ENCODE assay signal across 8 mouse cellular contexts in genomic region chr13:55327169-55327568, GRCm38 (mm10). TPM values are rescaled to one million over a fixed set of nuclear protein-coding genes. Genes with fewer than 3 reads are reported as not detected.
DNase-seq lines count a peak whose midpoint lies in the region; ATAC-seq and TF ChIP-seq lines count a peak whose summit lies in the region.

No protein-coding gene starts in this region.

- 49% methylated on average over 4 of the region's 4 CpGs for WGBS in kidney, postnatal 0 days
- 66% methylated on average over 4 of the region's 4 CpGs for WGBS in forebrain, embryonic 16.5 days
- WGBS in midbrain, embryonic 14.5 days, result 58% methylated on average over 4 of the region's 4 CpGs

- peaks cover 18% of the 10 kb centered on the region for H3K4me1 ChIP-seq in kidney, postnatal 0 days (replicated peaks; ENCODE audit: insufficient read depth, low read length)
- peaks cover 50% of the 10 kb centered on the region for H3K4me1 ChIP-seq in forebrain, embryonic 16.5 days (replicated peaks; ENCODE audit: control insufficient read depth, insufficient read depth, low read length)
- H3K4me1 ChIP-seq in midbrain, embryonic 14.5 days (ENCODE audit: control insufficient read depth, insufficient read depth, low read length), result peaks cover 31% of the 10 kb centered on the region

- peaks cover 26% of the 10 kb centered on the region for H3K36me3 ChIP-seq in kidney, postnatal 0 days (ENCODE audit: insufficient read depth, low read length)
- H3K36me3 ChIP-seq in forebrain, embryonic 16.5 days (ENCODE audit: control insufficient read depth, insufficient read depth), result peaks cover 15% of the 10 kb centered on the region
- peaks cover 31% of the 10 kb centered on the region for H3K36me3 ChIP-seq in midbrain, embryonic 14.5 days (ENCODE audit: control insufficient read depth, insufficient read depth, low read length)

- no peak for ATAC-seq in kidney, postnatal 0 days (replicated peaks; ENCODE audit: low FRiP score, low read depth)
- peak; percentile 4 for ATAC-seq in activated CD4-positive, CD25-positive, alpha-beta regulatory T cell, adult 4 months
- no peak for ATAC-seq in forebrain, embryonic 16.5 days
- no peak for ATAC-seq in midbrain, embryonic 14.5 days (ENCODE audit: low FRiP score, low TSS enrichment)

- H3K27me3 ChIP-seq in kidney, postnatal 0 days (ENCODE audit: insufficient read depth, low read length), result no peaks in the 10 kb centered on the region
- H3K27me3 ChIP-seq in forebrain, embryonic 16.5 days (replicated peaks; ENCODE audit: control insufficient read depth, insufficient read depth, low read length), result no peaks in the 10 kb centered on the region
- no peaks in the 10 kb centered on the region for H3K27me3 ChIP-seq in midbrain, embryonic 14.5 days (ENCODE audit: control insufficient read depth, insufficient read depth, low read length)

- no peak overlapping the region for H3K4me3 ChIP-seq in kidney, postnatal 0 days (replicated peaks; ENCODE audit: low read depth, low read length)
- H3K4me3 ChIP-seq in forebrain, embryonic 16.5 days (replicated peaks; ENCODE audit: low read length), result peak overlapping the region; percentile 8; the same call in 1 of the 2 replicates
- H3K4me3 ChIP-seq in midbrain, embryonic 14.5 days (replicated peaks; ENCODE audit: low read depth, low read length), result no peak overlapping the region

- H3K9me3 ChIP-seq in kidney, postnatal 0 days (replicated peaks; ENCODE audit: low read length), result no peaks in the 10 kb centered on the region
- H3K9me3 ChIP-seq in forebrain, embryonic 16.5 days (ENCODE audit: control insufficient read depth, low read length), result no peaks in the 10 kb centered on the region
- H3K9me3 ChIP-seq in midbrain, embryonic 14.5 days (ENCODE audit: control insufficient read depth, low read length), result no peaks in the 10 kb centered on the region

- no peak for TF ChIP-seq CTCF in kidney, postnatal 0 days (IDR thresholded peaks at IDR 0.05; ENCODE audit: low read depth)

- no peak for DNase-seq in kidney, postnatal 0 days (ENCODE audit: low spot score)
- DNase-seq in kidney, postnatal 36 days, result no peak
- no peak for DNase-seq in midbrain, embryonic 14.5 days
- no peak for DNase-seq in layer of hippocampus, adult 9-11 months
- no peak for DNase-seq in urinary bladder, postnatal 25 days (ENCODE audit: low spot score)
- no peak for DNase-seq in gastrocnemius, postnatal 25 days

- no peak overlapping the region for H3K4me2 ChIP-seq in kidney, postnatal 0 days (ENCODE audit: low read length)
- H3K4me2 ChIP-seq in forebrain, embryonic 16.5 days (ENCODE audit: low read length), result peak overlapping the region; percentile 31
- peak overlapping the region; percentile 10; the same call in 1 of the 2 replicates for H3K4me2 ChIP-seq in midbrain, embryonic 14.5 days (ENCODE audit: low read length)

- peak overlapping the region; percentile 13; the same call in 1 of the 2 replicates for H3K27ac ChIP-seq in kidney, postnatal 0 days
- H3K27ac ChIP-seq in forebrain, embryonic 16.5 days (ENCODE audit: low read length), result peak overlapping the region; percentile 73
- peak overlapping the region; percentile 52 for H3K27ac ChIP-seq in midbrain, embryonic 14.5 days (replicated peaks; ENCODE audit: low read depth, low read length)

- no peak overlapping the region for H3K9ac ChIP-seq in kidney, postnatal 0 days (ENCODE audit: low read depth, low read length)
- H3K9ac ChIP-seq in forebrain, embryonic 16.5 days (replicated peaks; ENCODE audit: low read depth, low read length), result peak overlapping the region; percentile 45; the same call in 1 of the 2 replicates
- H3K9ac ChIP-seq in midbrain, embryonic 14.5 days (replicated peaks; ENCODE audit: low read length), result no peak overlapping the region

RNA-seq across cellular contexts. Expression of gene Mxd3, which starts 2.5 kb away (rescaled TPM):
- polyA plus RNA-seq in kidney, postnatal 0 days (2015; fragmentation: Nextera tagmentation; extraction: Ambion mirVana), result 14.9 and 15.1 TPM in 2 replicates
- 10 to 100 TPM in 1 of 2 experiments, 1 to 10 TPM in 1; 9.2 to 12.4 TPM for polyA plus RNA-seq in activated CD4-positive, CD25-positive, alpha-beta regulatory T cell, adult 4 months (2017; shearing (Covaris generic))
- polyA plus RNA-seq in forebrain, embryonic 16.5 days (2015; fragmentation: Nextera tagmentation; extraction: Ambion mirVana), result 22.1 and 23.9 TPM in 2 replicates
- 9.9 and 12.1 TPM in 2 replicates for polyA plus RNA-seq in midbrain, embryonic 14.5 days (2014; fragmentation: Nextera tagmentation; extraction: Ambion mirVana)
- total RNA-seq in gastrocnemius, postnatal 25 days (2021), result 1 to 10 TPM in 1 of 2 experiments, under 1 TPM in 1; 0.72 to 1.5 TPM

RNA-seq across cellular contexts. Expression of gene Rab24, which starts 5.4 kb away (rescaled TPM):
- 84.8 and 93.1 TPM in 2 replicates for polyA plus RNA-seq in kidney, postnatal 0 days (2015; fragmentation: Nextera tagmentation; extraction: Ambion mirVana)
- polyA plus RNA-seq in activated CD4-positive, CD25-positive, alpha-beta regulatory T cell, adult 4 months (2017; shearing (Covaris generic)), result 10 to 100 TPM; 10.3 to 13.3 TPM
- polyA plus RNA-seq in forebrain, embryonic 16.5 days (2015; fragmentation: Nextera tagmentation; extraction: Ambion mirVana), result 104 and 109 TPM in 2 replicates
- polyA plus RNA-seq in midbrain, embryonic 14.5 days (2014; fragmentation: Nextera tagmentation; extraction: Ambion mirVana), result 108 and 114 TPM in 2 replicates
- 10 to 100 TPM; 29.0 to 30.2 TPM for total RNA-seq in gastrocnemius, postnatal 25 days (2021)

RNA-seq across cellular contexts. Expression of gene Prelid1, which starts 6.9 kb away (rescaled TPM):
- 398 and 435 TPM in 2 replicates for polyA plus RNA-seq in kidney, postnatal 0 days (2015; fragmentation: Nextera tagmentation; extraction: Ambion mirVana)
- polyA plus RNA-seq in activated CD4-positive, CD25-positive, alpha-beta regulatory T cell, adult 4 months (2017; shearing (Covaris generic)), result 100 to 1,000 TPM; 282 to 313 TPM
- 288 and 303 TPM in 2 replicates for polyA plus RNA-seq in forebrain, embryonic 16.5 days (2015; fragmentation: Nextera tagmentation; extraction: Ambion mirVana)
- 325 and 336 TPM in 2 replicates for polyA plus RNA-seq in midbrain, embryonic 14.5 days (2014; fragmentation: Nextera tagmentation; extraction: Ambion mirVana)
- 10 to 100 TPM; 23.9 to 30.5 TPM for total RNA-seq in gastrocnemius, postnatal 25 days (2021)

RNA-seq across cellular contexts. Expression of gene Lman2, which starts 35.4 kb away (rescaled TPM):
- polyA plus RNA-seq in kidney, postnatal 0 days (2015; fragmentation: Nextera tagmentation; extraction: Ambion mirVana), result 93.7 and 103 TPM in 2 replicates
- 10 to 100 TPM; 46.7 to 58.6 TPM for polyA plus RNA-seq in activated CD4-positive, CD25-positive, alpha-beta regulatory T cell, adult 4 months (2017; shearing (Covaris generic))
- polyA plus RNA-seq in forebrain, embryonic 16.5 days (2015; fragmentation: Nextera tagmentation; extraction: Ambion mirVana), result 56.3 and 59.7 TPM in 2 replicates
- polyA plus RNA-seq in midbrain, embryonic 14.5 days (2014; fragmentation: Nextera tagmentation; extraction: Ambion mirVana), result 37.5 and 51.8 TPM in 2 replicates
- 10 to 100 TPM; 35.1 to 35.7 TPM for total RNA-seq in gastrocnemius, postnatal 25 days (2021)

RNA-seq across cellular contexts. Expression of gene Rgs14, which starts 42.4 kb away (rescaled TPM):
- 1.6 and 1.7 TPM in 2 replicates for polyA plus RNA-seq in kidney, postnatal 0 days (2015; fragmentation: Nextera tagmentation; extraction: Ambion mirVana)
- polyA plus RNA-seq in activated CD4-positive, CD25-positive, alpha-beta regulatory T cell, adult 4 months (2017; shearing (Covaris generic)), result 10 to 100 TPM; 51.5 to 69.6 TPM
- polyA plus RNA-seq in forebrain, embryonic 16.5 days (2015; fragmentation: Nextera tagmentation; extraction: Ambion mirVana), result 0.71 and 1.4 TPM in 2 replicates
- polyA plus RNA-seq in midbrain, embryonic 14.5 days (2014; fragmentation: Nextera tagmentation; extraction: Ambion mirVana), result 0.30 and 0.33 TPM in 2 replicates
- under 1 TPM; 0.15 to 0.35 TPM for total RNA-seq in gastrocnemius, postnatal 25 days (2021)

Comparison
In these comparisons a context has a peak if more than half of its experiments do, and no peak if none do; other contexts are left out.
1. H3K27ac ChIP-seq: peak in every context shown above with its lines; median percentile 73 in forebrain, embryonic 16.5 days; 52 in midbrain, embryonic 14.5 days; 13 in kidney, postnatal 0 days.